Mouse (Mus musculus): ENCODE data around the gene Olfr1162. TPM values are rescaled to one million over a fixed set of nuclear protein-coding genes. Genes with fewer than 3 reads are reported as not detected.
"Not testable (repeated sequence)": the region's sequence is repeated elsewhere in the genome, so short reads cannot be mapped to it uniquely, and the experiment has no call there.

The Olfr1162 gene
- polyA plus RNA-seq (2015; fragmentation: Nextera tagmentation; extraction: Ambion mirVana) = not detected in 2 replicates

- no peak for ATAC-seq (replicated peaks)
- Histone ChIP-seq H3K27ac (replicated peaks) (no peak within 1 kb of the TSS), H3K4me1 (no peaks in the 10 kb centered on the region), H3K9ac (replicated peaks) (no peak within 1 kb of the TSS), H3K36me3 (no peaks in the 10 kb centered on the region), H3K4me2 (replicated peaks) (no peak within 1 kb of the TSS), H3K27me3 (no peaks in the 10 kb centered on the region), H3K4me3 (no peak within 1 kb of the TSS), H3K9me3 (no peaks in the 10 kb centered on the region)
- 80% methylated on average over 1 of the region's 1 CpGs for WGBS
Measured at GRCm38 (mm10) chr2:88051029-88051428, at the start of gene Olfr1162. Gene Olfr1162 (minus strand): TSS chr2:88051129.

GRCm38 (mm10) chr2:88093866-88094265 is 42.9 kb upstream of the Olfr1162 start, which contains the start of gene Olfr1164:
Gene Olfr1164 (minus strand): TSS chr2:88093966.
- no peaks in the 10 kb centered on the region for H3K36me3 ChIP-seq
- H3K4me2 ChIP-seq (replicated peaks) = no peak within 1 kb of the TSS
- no peak for ATAC-seq (replicated peaks)
- H3K9me3 ChIP-seq = no peaks in the 10 kb centered on the region
- no peaks in the 10 kb centered on the region for H3K27me3 ChIP-seq
- H3K4me1 ChIP-seq = no peaks in the 10 kb centered on the region
- no peak within 1 kb of the TSS for H3K4me3 ChIP-seq
- no peak within 1 kb of the TSS for H3K27ac ChIP-seq (replicated peaks)
- 75% methylated on average over 4 of the region's 4 CpGs for WGBS
- no peak within 1 kb of the TSS for H3K9ac ChIP-seq (replicated peaks)

GRCm38 (mm10) chr2:88071730-88072129 is 20.8 kb upstream of the Olfr1162 start, which contains the start of gene Olfr1163:
Gene Olfr1163 (minus strand): TSS chr2:88071830.
- no peaks in the 10 kb centered on the region for H3K9me3 ChIP-seq

GRCm38 (mm10) chr2:88063587-88063986 is 12.7 kb upstream of the Olfr1162 start:
- ATAC-seq (replicated peaks) = no peak
- WGBS = 87% methylated on average over 2 of the region's 2 CpGs
- no peaks in the 10 kb centered on the region for H3K36me3 ChIP-seq
- H3K9me3 ChIP-seq = no peaks in the 10 kb centered on the region
- H3K4me1 ChIP-seq = no peaks in the 10 kb centered on the region
- no peak overlapping the region for H3K9ac ChIP-seq (replicated peaks)
- H3K4me3 ChIP-seq = no peak overlapping the region
- H3K4me2 ChIP-seq (replicated peaks) = no peak overlapping the region
- no peaks in the 10 kb centered on the region for H3K27me3 ChIP-seq
- H3K27ac ChIP-seq (replicated peaks) = no peak overlapping the region

More at GRCm38 (mm10) chr2:88071730-88072129, 20.8 kb upstream of the Olfr1162 start, which contains the start of gene Olfr1163:
- Histone ChIP-seq H3K4me3 (no peak within 1 kb of the TSS), H3K4me2 (replicated peaks) (no peak within 1 kb of the TSS), H3K36me3 (no peaks in the 10 kb centered on the region), H3K27me3 (no peaks in the 10 kb centered on the region), H3K27ac (replicated peaks) (no peak within 1 kb of the TSS), H3K4me1 (no peaks in the 10 kb centered on the region), H3K9ac (replicated peaks) (no peak within 1 kb of the TSS)
- ATAC-seq (replicated peaks) = no peak

GRCm38 (mm10) chr2:88037599-88037998 is 13.3 kb downstream of the Olfr1162 start, which contains the start of gene Olfr73:
Gene Olfr73 (minus strand): TSS chr2:88037699.
- Histone ChIP-seq H3K27me3 (no peaks in the 10 kb centered on the region), H3K9me3 (no peaks in the 10 kb centered on the region), H3K27ac (replicated peaks) (no peak within 1 kb of the TSS), H3K36me3 (no peaks in the 10 kb centered on the region), H3K9ac (replicated peaks) (no peak within 1 kb of the TSS), H3K4me1 (no peaks in the 10 kb centered on the region), H3K4me3 (no peak within 1 kb of the TSS), H3K4me2 (replicated peaks) (no peak within 1 kb of the TSS)
- no peak for ATAC-seq (replicated peaks)

GRCm38 (mm10) chr2:88022474-88022873 is 28.5 kb downstream of the Olfr1162 start, which contains the start of gene Olfr1161:
Gene Olfr1161 (plus strand): TSS chr2:88022774.
- H3K4me2 ChIP-seq (replicated peaks); ATAC-seq (replicated peaks); H3K9me3 ChIP-seq; H3K4me3 ChIP-seq; H3K27ac ChIP-seq (replicated peaks); H3K27me3 ChIP-seq; H3K4me1 ChIP-seq; H3K36me3 ChIP-seq; H3K9ac ChIP-seq (replicated peaks): not testable (repeated sequence)
- 84% methylated on average over 1 of the region's 1 CpGs for WGBS

GRCm38 (mm10) chr2:88007515-88008318 is 43.2 kb downstream of the Olfr1162 start, which contains the start of gene Olfr1160:
Gene Olfr1160 (minus strand): TSS chr2:88008268.
- H3K36me3 ChIP-seq = no peaks in the 10 kb centered on the region
- H3K4me2 ChIP-seq (replicated peaks) = no peak within 1 kb of the TSS
- no peak within 1 kb of the TSS for H3K4me3 ChIP-seq
- no peaks in the 10 kb centered on the region for H3K9me3 ChIP-seq
- H3K9ac ChIP-seq (replicated peaks) = no peak within 1 kb of the TSS
- H3K27me3 ChIP-seq = no peaks in the 10 kb centered on the region
- no peak within 1 kb of the TSS for H3K27ac ChIP-seq (replicated peaks)
- H3K4me1 ChIP-seq = no peaks in the 10 kb centered on the region
- no peak for ATAC-seq (replicated peaks)

Other genes starting within 250 kb of the Olfr1162 start
- not detected in 2 replicates for gene Olfr1145, start 241.3 kb downstream of the Olfr1162 start, polyA plus RNA-seq (2015; fragmentation: Nextera tagmentation; extraction: Ambion mirVana)
- gene Olfr1148, start 220.6 kb downstream of the Olfr1162 start, polyA plus RNA-seq (2015; fragmentation: Nextera tagmentation; extraction: Ambion mirVana) = not detected in 2 replicates
- gene Olfr1150-ps1, start 207.1 kb downstream of the Olfr1162 start, polyA plus RNA-seq (2015; fragmentation: Nextera tagmentation; extraction: Ambion mirVana) = not detected in 2 replicates
- not detected in 2 replicates for gene Olfr1151, start 195.3 kb downstream of the Olfr1162 start, polyA plus RNA-seq (2015; fragmentation: Nextera tagmentation; extraction: Ambion mirVana)
- gene Olfr1152, start 184.6 kb downstream of the Olfr1162 start, polyA plus RNA-seq (2015; fragmentation: Nextera tagmentation; extraction: Ambion mirVana) = not detected in 2 replicates
- not detected in 2 replicates for gene Olfr1153, start 156.2 kb downstream of the Olfr1162 start, polyA plus RNA-seq (2015; fragmentation: Nextera tagmentation; extraction: Ambion mirVana)
- gene Olfr1154, start 146.0 kb downstream of the Olfr1162 start, polyA plus RNA-seq (2015; fragmentation: Nextera tagmentation; extraction: Ambion mirVana) = not detected in 2 replicates
- not detected in 2 replicates for gene Olfr1155, start 106.0 kb downstream of the Olfr1162 start, polyA plus RNA-seq (2015; fragmentation: Nextera tagmentation; extraction: Ambion mirVana)
- gene Olfr1156, start 98.0 kb downstream of the Olfr1162 start, polyA plus RNA-seq (2015; fragmentation: Nextera tagmentation; extraction: Ambion mirVana) = not detected in 2 replicates
- gene Olfr1157, start 82.8 kb downstream of the Olfr1162 start, polyA plus RNA-seq (2015; fragmentation: Nextera tagmentation; extraction: Ambion mirVana) = not detected in 2 replicates
- gene Olfr74, start 76.5 kb downstream of the Olfr1162 start, polyA plus RNA-seq (2015; fragmentation: Nextera tagmentation; extraction: Ambion mirVana) = not detected in 2 replicates
- gene Olfr1158, start 61.0 kb downstream of the Olfr1162 start, polyA plus RNA-seq (2015; fragmentation: Nextera tagmentation; extraction: Ambion mirVana) = not detected in 2 replicates
- gene Olfr1160, start 42.9 kb downstream of the Olfr1162 start, polyA plus RNA-seq (2015; fragmentation: Nextera tagmentation; extraction: Ambion mirVana) = not detected in 2 replicates
- not detected in 2 replicates for gene Olfr1161, start 28.4 kb downstream of the Olfr1162 start, polyA plus RNA-seq (2015; fragmentation: Nextera tagmentation; extraction: Ambion mirVana)
- not detected in 2 replicates for gene Olfr73, start 13.4 kb downstream of the Olfr1162 start, polyA plus RNA-seq (2015; fragmentation: Nextera tagmentation; extraction: Ambion mirVana)
- not detected in 2 replicates for gene Olfr1163, start 20.7 kb upstream of the Olfr1162 start, polyA plus RNA-seq (2015; fragmentation: Nextera tagmentation; extraction: Ambion mirVana)
- gene Olfr1164, start 42.8 kb upstream of the Olfr1162 start, polyA plus RNA-seq (2015; fragmentation: Nextera tagmentation; extraction: Ambion mirVana) = not detected in 2 replicates
- not detected in 2 replicates for gene Olfr1166, start 77.1 kb upstream of the Olfr1162 start, polyA plus RNA-seq (2015; fragmentation: Nextera tagmentation; extraction: Ambion mirVana)
- gene Olfr1167, start 104.1 kb upstream of the Olfr1162 start, polyA plus RNA-seq (2015; fragmentation: Nextera tagmentation; extraction: Ambion mirVana) = not detected in 2 replicates
- gene Olfr1168, start 130.8 kb upstream of the Olfr1162 start, polyA plus RNA-seq (2015; fragmentation: Nextera tagmentation; extraction: Ambion mirVana) = not detected in 2 replicates
- gene Olfr1170, start 177.2 kb upstream of the Olfr1162 start, polyA plus RNA-seq (2015; fragmentation: Nextera tagmentation; extraction: Ambion mirVana) = not detected in 2 replicates
- gene Olfr1173, start 228.7 kb upstream of the Olfr1162 start, polyA plus RNA-seq (2015; fragmentation: Nextera tagmentation; extraction: Ambion mirVana) = not detected in 2 replicates

Data from forebrain, embryonic 15.5 days (tissue).